Mouse (Mus musculus) CD4-positive, CD25-positive, alpha-beta regulatory T cell, adult 4 months (primary cell): ENCODE measurements around the gene Elane. TPM values are rescaled to one million over a fixed set of nuclear protein-coding genes. Genes with fewer than 3 reads are reported as not detected.
"Not testable (repeated sequence)": the region's sequence is repeated elsewhere in the genome, so short reads cannot be mapped to it uniquely, and the experiment has no call there.

ENCODE experiments used
- ATAC-seq: one replicate; pipeline ENCODE4 v1.8.0; 2017
- polyA plus RNA-seq, 2 experiments: library from polyadenylated mRNA; unstranded; fragments of 100-300 nt; shearing (Covaris generic); gene quantifications; one replicate each; pipeline ENCODE4 v1.2.1; 2017

Elane gene
- polyA plus RNA-seq, 2 experiments from 2014 or later, result not detected

DNA sequence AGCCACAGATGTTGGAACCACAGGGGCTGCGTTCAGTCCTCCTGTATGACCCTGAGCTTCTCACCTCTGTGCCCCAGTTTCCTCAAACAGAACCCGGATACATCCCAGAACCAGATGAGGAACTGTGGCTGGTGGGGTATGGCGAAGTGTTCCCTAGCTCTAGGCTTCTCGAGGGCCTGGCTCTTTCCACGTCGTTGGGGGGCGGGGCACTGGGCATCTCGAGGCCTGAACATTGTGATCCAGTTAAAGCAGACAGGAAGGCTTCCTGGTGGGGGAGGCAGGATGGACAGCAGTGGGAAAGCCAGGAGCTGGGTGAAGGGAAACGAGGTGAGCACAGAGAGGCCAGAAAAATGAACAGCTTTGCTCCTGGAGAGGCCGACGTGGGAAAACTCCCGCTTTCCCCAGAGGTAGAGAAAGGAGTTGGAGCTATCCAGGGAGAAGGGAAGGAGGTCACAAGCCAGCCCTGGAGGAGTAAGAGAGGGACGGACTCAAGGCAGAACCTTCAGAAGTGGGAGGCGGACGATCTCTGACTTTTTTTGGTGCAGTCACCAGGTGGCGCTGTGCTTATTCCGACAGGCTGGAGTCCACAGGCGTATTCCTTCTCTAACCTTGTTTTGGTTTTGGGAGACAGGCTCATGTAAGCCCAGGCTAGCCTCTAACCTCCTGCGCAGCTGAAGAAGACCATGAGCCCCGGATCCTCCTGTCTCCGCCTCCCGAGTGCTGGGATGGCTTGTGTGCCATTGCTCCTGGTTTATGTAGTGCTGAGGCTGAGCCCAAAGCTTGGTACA, 2.6 kb upstream of the Elane start:
- peak; percentile 53 for ATAC-seq

DNA sequence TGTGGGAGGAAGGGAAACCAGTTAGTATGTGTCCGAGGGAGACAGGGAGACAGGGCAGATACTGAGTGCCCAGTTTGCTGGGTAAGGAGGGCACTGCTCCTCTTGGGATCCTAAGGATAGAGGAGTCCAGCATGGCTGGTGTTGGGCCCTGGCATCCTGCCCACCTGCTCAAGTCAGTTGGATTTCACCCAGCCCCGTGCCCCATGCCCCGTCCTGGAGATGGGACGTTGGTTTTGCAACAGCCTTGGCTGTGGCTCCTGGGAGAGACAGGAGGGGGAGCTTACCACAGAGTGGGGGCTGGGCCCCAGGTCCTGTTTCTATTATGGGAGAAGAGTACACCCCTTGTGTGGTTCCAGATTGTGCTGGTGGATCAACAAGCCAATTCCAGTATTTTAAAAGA, 1.6 kb upstream of the Elane start:
- ATAC-seq, result no peak

DNA sequence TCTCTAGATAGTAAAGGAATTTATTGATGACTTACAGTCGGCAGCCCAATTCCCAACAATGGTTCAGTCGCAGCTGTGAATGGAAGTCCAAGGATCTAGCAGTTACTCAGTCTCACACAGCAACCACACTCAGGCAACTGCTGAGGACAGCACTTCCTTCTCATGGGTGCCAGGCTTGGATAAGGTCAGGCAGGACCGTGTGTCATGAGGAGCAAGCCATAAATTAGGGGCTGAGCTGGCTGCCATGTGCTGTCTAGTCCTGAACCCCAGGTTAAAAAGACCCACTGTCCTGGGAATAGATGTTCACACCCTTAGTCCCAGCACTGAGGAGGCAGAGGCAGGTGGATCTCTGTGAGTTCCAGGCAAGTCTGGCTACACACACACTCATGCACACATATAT, 1.1 kb upstream of the Elane start:
- ATAC-seq, result not testable (repeated sequence)

DNA sequence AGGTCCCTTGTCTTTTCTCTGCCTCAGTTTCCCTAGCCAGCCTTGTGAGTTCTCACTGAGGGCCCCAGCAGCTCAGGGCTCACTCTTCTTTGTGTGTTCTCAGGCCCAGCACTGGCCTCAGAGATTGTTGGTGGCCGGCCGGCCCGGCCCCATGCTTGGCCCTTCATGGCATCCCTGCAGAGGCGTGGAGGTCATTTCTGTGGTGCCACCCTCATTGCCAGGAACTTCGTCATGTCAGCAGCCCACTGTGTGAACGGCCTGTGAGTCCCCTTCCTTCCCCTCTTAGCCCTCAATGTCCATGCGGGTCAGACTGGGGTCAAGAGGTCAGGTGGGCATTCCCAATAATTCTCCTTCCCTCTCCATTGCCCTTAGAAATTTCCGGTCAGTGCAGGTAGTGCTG, 564 bp downstream of the Elane start:
- no peak for ATAC-seq

DNA sequence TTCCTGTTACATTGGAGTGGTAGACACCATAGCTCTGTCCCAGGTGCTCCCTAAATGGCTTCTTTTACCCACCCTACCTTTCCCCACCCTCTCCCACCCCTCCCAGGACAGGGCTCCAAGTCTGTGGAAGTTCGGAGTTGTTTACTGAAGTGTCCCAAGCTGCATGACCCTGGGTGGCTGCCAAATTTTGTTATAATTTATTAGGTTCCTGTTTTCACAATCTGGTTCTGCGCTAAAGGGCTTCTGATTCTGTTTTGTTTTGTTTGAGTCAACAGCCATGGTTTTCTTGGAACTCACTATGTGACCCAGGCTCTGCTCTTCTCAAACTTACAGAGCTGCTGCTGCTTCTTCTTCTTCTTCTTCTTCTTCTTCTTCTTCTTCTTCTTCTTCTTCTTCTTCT, 3.3 kb downstream of the Elane start:
- ATAC-seq, result no peak

DNA sequence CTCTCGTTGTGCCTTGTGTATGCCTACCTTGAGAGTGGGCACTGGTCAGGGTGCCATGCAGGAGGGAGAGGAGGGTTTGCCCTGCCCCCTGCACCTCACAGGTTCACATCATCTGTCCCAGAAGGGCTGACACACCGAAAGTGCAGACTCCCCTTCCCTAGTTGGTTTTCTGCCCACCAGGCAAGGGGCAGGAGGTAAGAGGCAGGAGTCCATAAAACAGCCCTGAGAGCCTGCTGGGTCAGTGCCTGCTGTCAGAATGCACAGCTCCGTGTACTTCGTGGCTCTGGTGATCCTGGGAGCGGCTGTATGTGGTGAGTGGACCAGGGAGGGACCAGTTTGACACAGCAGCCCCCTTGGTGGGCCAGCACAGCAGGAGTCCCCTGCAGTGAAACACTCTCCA, 4.6 kb downstream of the Elane start, which contains the start of gene Cfd:
Gene Cfd, plus strand, starts transcription at position 184 of the 400 bp plus-strand sequence.
- ATAC-seq, result no peak

DNA sequence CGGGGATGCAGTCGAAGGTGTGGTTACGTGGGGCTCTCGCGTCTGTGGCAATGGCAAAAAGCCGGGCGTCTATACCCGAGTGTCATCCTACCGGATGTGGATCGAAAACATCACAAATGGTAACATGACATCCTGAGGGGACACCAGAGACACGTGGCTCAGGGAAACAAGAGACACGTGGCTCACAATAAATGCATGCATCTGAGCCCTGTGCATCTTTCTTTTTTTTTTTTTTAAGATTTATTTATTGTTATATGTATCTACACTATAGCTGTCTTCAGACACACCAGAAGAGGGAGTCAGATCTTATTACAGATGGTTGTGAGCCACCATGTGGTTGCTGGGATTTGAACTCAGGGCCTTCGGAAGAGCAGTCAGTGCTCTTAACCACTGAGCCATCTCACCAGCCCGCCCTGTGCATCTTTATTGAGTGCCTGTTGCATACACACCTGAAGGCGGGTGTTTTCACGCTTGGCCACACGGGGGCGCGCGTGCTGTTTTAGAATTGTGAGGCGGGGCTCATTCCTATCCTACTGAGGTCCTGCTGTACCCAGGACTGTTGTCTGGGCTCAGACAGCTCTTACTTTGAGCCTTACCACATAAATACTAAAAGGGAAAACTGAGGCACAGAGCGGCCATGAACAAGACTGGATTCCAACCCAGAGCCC, 6.5 kb downstream of the Elane start:
- ATAC-seq, result peak; percentile 73

DNA sequence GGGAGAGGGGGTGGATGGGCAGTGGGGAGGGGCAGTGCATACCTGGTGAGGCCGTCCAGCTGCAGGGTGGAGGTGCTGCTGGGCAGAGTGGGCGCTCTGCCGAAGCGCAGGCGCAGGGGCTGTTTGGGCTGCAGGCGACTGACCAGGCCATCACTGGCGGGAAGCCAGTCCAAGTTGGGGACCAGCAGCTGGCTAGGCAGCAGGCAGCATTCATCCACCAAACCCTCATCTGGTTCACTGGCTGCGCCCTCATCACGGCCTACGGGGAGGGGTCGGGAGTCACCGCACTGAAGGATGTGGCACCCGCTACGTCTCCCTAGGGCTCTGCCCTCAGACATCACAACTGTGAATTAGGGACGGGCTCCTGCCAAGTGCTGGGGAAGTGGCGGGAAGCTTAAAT, 10.3 kb downstream of the Elane start:
- ATAC-seq, result no peak

DNA sequence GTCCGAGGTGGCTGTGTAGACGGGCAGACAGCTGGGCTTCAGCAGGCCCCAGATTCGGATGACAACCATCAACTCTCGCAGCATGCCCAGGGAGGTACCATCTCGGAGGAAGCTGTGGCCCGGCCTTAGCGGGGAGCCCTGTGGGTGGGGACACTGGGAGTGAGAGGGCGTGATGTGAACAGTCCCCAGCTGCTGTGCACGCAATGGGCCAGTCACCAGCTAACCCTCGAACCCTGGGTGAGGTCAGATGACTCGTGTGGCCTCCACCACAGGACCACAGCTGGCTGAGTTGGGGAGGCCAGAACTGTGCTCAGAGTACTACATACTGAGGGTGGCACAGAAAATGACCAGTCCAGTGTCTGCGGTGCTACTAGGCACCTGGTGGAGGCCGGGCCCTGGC, 10.8 kb downstream of the Elane start:
- no peak for ATAC-seq

DNA sequence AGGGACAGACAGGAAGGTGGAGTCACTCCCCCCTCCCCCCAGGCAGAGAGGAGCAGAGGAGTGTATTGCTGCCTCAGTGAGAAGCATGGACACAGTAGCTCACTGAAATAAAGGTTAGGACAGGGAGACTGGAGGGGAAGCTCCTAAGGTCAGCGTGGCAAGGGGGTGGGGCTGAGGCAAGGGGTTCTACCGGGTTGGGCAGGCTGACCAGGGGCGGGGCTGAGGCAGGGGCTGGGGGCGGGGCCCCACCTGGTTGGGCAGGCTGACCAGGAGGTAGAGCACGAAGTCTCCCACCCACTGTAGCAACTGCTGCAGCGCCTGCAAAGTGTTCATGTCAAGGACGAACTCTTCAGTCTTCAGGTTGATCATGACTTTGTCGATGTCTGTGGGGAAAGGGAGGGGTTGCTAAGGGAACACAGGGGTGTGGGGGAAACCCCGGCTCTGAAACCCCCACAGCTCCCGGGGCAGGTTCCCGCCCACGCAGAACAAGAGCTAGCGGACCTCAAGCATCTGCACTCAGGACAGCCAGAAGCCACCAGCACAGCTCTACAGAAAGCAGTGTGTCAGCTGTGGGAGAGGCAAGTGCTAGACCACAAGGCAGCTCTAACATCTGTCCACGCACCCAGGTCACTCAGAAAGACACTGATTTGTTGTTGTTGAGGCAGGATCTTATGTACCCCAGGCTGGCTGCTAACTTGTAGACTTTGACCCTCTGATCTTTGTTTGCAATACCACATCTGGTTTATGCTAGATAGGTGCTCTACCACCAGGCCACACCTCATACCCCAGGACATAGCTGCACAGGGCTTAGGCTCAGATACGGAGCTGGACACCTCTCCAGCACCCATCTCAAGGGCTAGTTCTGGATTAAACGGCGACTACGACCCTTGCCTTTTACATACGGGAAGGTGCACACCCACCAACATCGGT, 11.5 kb downstream of the Elane start:
- ATAC-seq, result peak; percentile 74

DNA sequence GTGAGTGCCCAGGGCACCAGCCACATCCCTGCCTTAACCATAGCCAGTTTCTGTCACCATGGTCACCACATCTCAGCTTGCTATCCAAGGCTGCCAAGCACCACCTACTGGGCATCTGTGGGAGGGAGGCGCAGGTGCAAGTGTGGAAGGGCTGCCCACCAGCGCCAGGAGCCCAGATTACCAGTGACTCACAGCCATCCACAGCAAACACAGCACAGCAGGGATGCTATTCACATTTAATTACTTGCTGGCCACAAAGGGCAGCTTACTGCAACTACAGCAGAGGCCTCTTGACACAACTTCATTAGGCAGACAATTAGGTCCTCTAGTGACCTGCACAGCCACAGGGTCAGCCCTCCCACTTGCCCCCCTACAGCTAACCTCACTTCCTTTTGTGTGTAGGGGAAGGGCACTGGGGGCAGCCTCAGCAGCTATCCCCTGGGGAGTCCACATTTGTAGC, 14.9 kb downstream of the Elane start:
- no peak for ATAC-seq

DNA sequence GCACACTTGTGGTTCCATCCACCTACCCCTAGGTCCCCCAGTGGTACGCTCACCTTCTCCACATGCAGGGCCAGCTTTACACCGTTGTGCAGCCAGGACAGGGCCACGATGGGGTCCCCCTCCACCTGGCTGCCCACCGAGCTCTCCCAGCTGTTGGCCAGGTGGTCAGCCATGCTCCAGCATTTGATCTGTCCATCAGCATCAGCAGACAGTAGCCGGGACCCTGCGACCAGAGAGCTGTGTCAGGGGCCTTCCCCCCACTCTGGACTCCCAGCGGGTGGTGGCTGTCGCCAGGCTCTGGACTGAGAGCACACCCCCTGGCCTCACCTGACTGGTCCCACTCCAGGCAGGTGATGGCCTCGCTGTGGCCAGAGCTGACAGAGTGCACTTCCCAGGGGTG, 20.7 kb downstream of the Elane start:
- no peak for ATAC-seq

DNA sequence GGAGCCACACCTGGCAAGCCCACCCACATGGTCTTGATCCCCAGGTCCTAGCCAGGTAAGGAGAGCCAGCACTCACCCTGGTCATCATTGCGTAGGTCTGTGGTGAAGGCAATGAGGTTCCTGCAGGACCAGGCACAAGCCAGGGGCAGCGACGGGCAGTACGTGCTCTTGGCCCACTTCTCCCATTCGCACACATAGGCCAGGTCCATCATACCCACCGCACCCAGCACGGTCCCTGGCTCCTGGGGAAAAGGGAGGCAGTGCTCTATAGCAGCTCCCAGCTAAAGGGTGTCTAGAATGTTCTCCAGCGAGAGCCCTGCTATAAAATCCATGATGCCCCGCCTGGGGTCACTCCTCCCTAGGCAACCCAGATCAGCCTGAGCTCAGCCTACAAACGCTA, 21.4 kb downstream of the Elane start:
- no peak for ATAC-seq

DNA sequence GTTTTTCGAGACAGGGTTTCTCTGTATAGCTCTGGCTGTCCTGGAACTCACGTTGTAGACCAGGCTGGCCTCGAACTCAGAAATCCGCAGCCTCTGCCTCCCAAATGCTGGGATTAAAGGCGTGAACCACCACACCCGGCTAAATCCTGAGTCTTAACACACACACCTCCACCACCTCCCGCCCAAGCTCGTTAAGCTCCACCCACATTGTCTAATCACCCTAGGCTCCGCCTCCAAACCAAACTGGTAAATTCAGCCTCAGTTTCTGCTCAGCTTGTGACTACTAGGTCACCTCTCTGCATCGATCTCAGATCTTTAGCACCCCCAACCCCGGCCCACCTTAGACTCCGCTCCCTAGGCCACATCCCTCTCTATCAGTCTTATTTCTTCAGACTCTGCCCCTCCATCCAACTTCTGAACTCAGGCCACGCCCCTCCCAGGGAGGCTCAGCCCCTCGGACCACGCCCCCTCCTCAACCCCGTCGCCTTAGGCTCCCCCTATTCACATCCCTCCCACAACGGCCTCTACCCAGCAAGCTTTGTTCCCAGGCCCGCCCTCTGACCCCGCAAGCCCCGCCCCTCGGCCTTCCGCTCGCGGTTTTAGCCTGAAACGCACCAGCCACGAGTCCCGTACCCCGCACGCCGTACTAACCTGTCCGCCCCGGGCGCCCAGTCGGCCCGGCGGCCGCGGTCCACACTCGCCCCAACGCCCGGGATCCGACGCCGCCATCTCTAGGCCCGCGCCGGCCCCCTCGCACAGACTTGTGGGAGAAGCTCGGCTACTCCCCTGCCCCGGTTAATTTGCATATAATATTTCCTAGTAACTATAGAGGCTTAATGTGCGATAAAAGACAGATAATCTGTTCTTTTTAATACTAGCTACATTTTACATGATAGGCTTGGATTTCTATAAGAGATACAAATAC, 22.4 kb downstream of the Elane start, which contains the start of gene Med16:
Gene Med16, minus strand, starts transcription at position 757 of the 925 bp plus-strand sequence.
- ATAC-seq, result peak; percentile 95

DNA sequence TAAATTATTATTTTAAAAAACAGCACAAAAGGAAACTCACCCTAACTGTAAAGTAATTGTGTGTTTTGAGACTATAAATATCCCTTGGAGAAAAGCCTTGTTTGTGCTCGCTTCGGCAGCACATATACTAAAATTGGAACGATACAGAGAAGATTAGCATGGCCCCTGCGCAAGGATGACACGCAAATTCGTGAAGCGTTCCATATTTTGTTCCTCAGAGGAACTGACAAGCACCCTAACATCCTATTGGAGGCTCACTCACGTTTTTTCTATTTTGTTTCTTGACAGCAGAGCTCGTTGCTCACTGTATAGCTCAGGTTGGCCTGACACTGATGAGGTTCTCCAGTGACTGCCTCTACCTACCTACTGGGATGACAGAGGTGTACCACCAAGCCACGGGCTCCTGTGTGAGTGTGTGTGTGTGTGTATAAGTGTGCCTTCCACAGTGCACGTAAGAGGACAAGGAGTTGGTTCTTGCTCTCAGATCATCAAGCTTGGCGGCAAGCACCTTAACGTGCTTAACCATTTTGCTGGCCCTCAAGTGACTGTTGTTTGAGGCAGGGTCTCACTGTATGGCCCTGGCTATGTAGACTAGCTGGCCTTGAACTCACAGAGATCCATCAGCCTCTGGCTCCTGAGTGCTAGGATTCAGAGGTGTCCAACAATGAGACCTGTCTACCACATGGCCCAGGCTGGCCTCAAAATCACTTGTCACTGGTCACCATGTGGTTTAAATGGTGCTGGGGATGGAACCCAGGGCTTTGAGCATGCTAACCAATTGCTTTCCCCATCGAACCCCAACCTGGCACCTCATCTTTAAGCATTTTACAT, 23.3 kb downstream of the Elane start:
- peak; percentile 38 for ATAC-seq

DNA sequence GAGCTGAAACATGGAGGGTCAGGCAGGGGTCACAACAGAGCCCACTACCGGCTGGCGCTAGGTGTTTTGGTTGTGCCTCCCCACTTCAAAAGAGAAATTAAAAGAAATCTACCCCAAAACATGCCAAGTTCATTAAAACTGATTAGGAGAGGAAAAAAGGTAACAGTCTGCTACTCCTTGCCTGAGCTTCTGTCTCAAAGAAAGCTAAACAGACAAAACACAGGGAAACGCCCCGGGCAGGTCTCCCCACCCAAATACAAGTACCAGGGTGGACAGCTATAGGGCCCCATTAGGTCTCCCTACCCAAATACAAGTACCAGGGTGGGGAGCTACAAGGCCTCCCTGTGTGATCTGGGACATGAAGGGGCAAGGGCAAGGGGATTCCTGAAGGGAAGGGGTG, 24.5 kb downstream of the Elane start, which contains the start of gene Gm26602:
Gene Gm26602, plus strand, starts transcription at position 301 of the 400 bp plus-strand sequence.
- ATAC-seq, result no peak

DNA sequence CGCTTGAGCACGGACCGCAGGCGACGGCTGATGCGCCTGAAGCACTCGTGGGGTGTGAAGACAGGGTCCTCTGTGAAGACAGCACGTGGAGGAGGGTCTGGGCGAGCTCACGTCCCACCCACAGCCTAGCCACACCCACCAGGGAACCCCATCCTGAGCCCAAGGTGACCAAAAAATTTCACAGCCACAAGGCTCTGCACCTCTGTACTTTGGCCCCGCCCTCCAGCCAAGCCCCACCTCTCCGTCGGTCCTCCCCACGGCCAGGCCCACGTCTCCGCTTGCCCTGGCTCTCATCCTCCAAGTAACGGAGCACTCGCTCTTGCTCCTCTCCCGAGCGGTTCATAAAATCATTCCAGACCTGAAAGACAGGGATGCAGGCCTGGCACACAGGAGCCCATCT, 26.4 kb downstream of the Elane start:
- no peak for ATAC-seq

DNA sequence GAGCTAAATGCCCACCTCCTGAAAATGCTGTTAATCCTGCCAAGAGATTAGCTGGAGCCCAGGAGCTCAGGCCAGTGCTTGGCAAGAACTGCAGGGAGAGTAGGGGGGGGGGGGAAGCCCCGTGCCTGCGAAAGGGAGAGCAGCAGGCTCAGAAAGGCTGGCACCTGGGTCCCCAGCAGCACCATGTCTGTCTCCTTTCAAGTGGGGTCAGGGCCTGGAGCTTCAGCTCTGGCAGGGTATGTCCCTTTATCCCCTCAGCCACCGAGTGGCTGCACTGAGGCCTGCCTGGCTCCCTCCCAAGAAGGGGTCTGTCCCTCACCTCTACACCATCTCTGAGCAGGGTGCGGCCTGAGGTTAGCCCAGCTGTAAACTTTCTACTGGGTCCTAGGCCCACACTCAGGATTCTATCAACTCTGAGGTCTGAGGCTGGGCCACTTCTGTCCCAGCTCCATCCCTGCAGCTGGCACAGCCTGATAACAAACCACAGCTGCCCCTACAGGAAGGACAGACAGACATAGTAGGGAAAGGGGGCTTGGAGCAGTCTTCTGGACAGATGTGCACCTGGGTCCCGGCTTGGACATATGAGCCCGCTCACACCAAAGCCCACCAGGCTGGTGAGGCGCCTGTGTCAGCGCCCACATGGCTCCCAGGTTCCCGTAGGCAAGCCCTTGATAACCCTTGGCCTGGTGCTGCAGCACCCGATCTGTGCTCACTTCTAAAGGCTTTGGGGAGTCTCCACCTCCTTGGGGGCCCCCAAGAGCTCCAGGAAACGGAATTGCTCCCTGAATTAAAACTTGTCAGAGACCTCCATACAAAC, 28.3 kb downstream of the Elane start:
- ATAC-seq, result no peak

DNA sequence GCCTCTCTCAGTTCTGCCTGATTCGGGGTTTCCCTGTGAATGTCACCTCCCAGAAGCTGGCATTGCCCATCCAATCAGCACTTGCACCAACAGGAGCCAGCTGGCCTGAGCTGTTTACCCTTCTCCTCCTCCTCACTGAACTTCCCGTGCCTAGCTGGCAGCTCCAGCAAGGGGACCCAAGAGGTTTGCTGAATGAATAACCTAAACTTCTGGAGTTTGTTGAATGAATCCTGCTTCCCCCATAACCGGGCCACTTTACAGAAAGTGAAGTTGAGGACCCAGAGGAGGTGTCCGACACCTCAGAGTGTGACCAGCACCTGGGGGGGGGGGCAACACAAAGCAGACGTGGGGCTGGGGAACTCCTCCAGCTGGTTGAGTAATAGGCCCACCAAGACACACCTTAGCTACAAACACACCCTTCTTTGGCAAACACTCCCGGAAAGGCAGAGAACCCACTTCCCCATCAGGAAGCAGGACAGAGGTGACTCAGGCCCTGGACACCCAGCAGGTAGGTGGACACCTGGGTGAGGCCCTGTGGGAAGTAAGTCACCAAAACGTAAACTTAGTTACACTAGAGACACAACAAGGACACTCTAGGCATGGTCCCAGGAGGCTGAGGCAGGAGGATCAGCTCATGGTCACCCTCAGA, 29.0 kb downstream of the Elane start:
- no peak for ATAC-seq
